Mouse (Mus musculus) limb, embryonic 12.5 days (tissue): ENCODE results near the gene Met. TPM values are rescaled to one million over a fixed set of nuclear protein-coding genes. Genes with fewer than 3 reads are reported as not detected.

Experiments
- ATAC-seq: fragments of 200-750 bp; cut with Nextera tagmentation; 2 replicates; pipeline ENCODE4 v1.8.0; 2017; ENCODE audit warnings: low read depth, moderate TSS enrichment; ENCODE audit not compliant: insufficient number of reproducible peaks, insufficient read depth, low FRiP score, low TSS enrichment
- H3K27ac ChIP-seq: fragments of 300-500 bp; sonication (generic); 2 replicates; pipeline ENCODE4 v1.5.1; 2016; ENCODE audit warnings: mild to moderate bottlenecking, moderate library complexity
- H3K27me3 ChIP-seq: fragments of 300-500 bp; sonication (generic); 2 replicates; pipeline ENCODE4 v1.6.1; 2016; ENCODE audit warnings: mild to moderate bottlenecking, moderate library complexity
- H3K36me3 ChIP-seq: fragments of 300-500 bp; sonication (generic); 2 replicates; pipeline ENCODE4 v1.6.1; 2016; ENCODE audit warnings: mild to moderate bottlenecking, moderate library complexity
- H3K4me1 ChIP-seq: fragments of 300-500 bp; sonication (generic); replicated peaks from 2 replicates; pipeline ENCODE4 v1.6.1; 2016
- H3K4me2 ChIP-seq: fragments of 300-500 bp; sonication (generic); 2 replicates; pipeline ENCODE4 v1.6.1; 2016; ENCODE audit warnings: mild to moderate bottlenecking, moderate library complexity
- H3K4me3 ChIP-seq: fragments of 300-500 bp; sonication (generic); replicated peaks from 2 replicates; pipeline ENCODE4 v1.5.1; 2016; ENCODE audit warnings: mild to moderate bottlenecking
- H3K9ac ChIP-seq: fragments of 300-500 bp; sonication (generic); replicated peaks from 2 replicates; pipeline ENCODE4 v1.6.1; 2016; ENCODE audit warnings: mild to moderate bottlenecking, moderate library complexity
- H3K9me3 ChIP-seq: fragments of 300-500 bp; sonication (generic); 2 replicates; pipeline ENCODE4 v1.6.1; 2016; ENCODE audit warnings: mild to moderate bottlenecking, moderate library complexity
- WGBS: fragments of 180-500 bp; shearing (Covaris S2); methylation state at CpG from one replicate; pipeline ENCODE4 v1.1.7; 2016; 5-methylcytosine and 5-hydroxymethylcytosine counted together
- polyA plus RNA-seq: library from polyadenylated mRNA; unstranded; fragments of >200 nt; fragmentation: Nextera tagmentation; extraction: Ambion mirVana; gene quantifications from 2 replicates; pipeline ENCODE4 v1.2.1, GENCODE M21; 2016

Gene Met
- 7.7 and 9.0 TPM in 2 replicates for polyA plus RNA-seq

DNA sequence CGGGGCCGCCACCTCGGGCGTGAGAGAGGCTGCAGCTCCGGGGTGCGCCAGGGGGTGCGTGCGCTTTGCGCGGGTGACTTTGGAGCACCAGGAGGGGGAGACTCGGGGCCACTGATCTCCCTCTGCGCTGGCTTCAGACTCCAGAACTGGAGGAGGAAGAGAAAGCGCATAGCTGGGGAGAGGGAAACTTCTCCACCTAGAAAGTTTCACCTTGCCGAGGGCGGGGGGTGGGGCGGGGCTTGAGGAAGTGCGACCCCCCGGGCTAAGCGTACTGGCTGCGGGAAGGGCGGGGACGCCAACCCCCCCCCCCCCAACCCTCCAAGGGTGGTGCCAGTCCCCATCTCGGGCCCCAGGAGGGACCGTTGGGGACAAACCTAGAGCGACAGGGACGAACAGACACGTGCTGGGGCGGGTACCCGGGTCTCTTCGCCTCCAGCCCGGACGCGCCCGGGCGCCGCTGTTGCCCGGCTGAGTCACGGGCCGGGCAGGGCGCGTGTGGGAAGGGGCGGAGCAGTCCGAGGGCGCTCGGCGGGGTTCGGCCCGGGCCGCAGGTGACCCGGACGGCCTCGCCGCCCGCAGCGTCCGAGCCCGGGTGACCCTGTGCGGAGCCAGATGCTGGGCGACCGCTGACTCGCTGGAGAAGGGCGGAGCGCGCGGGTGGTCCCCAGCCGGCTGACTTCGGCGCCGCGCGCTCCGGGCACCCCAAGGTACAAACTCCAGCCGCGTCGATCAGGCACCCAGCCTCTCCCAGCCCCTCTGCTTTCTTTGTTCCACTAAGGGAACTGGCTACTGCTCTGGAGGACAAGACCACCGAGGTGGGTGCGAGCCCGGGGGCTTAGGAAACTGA is at the start of gene Met:
TSS of gene Met (plus strand) at position 367 of the 847 bp plus-strand sequence.
- H3K4me2 ChIP-seq, result peak within 1 kb of the TSS; percentile 95
- peaks cover 4% of the 10 kb centered on the region for H3K4me1 ChIP-seq
- H3K27ac ChIP-seq, result no peak within 1 kb of the TSS
- WGBS, result under 1% methylated on average over 70 of the region's 78 CpGs
- H3K36me3 ChIP-seq, result no peaks in the 10 kb centered on the region
- ATAC-seq, result peak; percentile 53
- peaks cover 46% of the 10 kb centered on the region for H3K27me3 ChIP-seq
- peak within 1 kb of the TSS; percentile 71 for H3K4me3 ChIP-seq
- no peaks in the 10 kb centered on the region for H3K9me3 ChIP-seq
- peak within 1 kb of the TSS; percentile 66 for H3K9ac ChIP-seq

DNA sequence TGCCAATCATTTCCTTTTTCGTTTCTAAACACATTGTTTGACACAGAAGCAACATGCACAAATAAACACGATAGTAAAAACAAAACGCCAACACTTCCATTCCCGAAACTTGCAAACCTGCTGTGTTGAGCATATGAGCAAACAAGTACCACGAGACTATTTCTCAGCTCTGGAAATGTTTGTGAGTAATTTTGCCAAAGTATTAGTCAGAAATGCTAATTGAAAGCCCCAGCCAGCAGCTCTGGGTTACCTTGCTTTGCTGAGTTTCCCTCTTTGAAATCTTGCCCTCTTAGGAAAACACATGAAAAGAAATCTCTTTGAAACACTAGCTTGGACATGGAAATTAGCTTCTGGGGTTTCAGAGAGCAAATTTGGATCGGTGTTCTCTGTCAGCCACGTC is 45.4 kb upstream of the Met start:
- Histone ChIP-seq H3K4me3 (no peak overlapping the region), H3K4me1 (no peaks in the 10 kb centered on the region), H3K27me3 (no peaks in the 10 kb centered on the region), H3K9me3 (no peaks in the 10 kb centered on the region), H3K27ac (no peak overlapping the region), H3K9ac (no peak overlapping the region), H3K36me3 (no peaks in the 10 kb centered on the region), H3K4me2 (no peak overlapping the region)
- 73% methylated on average over 7 of the region's 7 CpGs for WGBS
- no peak for ATAC-seq

DNA sequence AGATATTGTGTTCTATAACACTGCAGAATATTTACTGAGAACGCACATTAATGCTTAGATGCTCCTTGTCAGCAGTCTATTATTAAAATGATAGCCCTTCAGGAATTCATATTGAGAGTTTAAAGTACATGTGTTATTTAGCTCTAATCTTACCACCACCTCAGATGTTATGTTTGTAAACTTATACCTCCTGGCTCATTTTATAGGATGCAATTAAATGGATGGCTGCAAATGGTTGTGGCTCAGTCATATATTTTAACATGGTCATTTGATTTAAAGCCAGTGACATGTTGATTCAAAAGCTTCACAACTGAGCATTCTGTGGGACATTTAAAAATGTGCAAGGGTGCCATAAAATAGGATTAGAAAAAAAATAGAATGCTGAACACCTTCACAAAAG is 41.2 kb upstream of the Met start:
- Histone ChIP-seq H3K9ac (no peak overlapping the region), H3K4me3 (no peak overlapping the region), H3K4me1 (no peaks in the 10 kb centered on the region), H3K27ac (no peak overlapping the region), H3K9me3 (no peaks in the 10 kb centered on the region), H3K36me3 (no peaks in the 10 kb centered on the region), H3K4me2 (no peak overlapping the region), H3K27me3 (no peaks in the 10 kb centered on the region)
- ATAC-seq, result no peak
- WGBS, result 70% methylated on average over 1 of the region's 1 CpGs

DNA sequence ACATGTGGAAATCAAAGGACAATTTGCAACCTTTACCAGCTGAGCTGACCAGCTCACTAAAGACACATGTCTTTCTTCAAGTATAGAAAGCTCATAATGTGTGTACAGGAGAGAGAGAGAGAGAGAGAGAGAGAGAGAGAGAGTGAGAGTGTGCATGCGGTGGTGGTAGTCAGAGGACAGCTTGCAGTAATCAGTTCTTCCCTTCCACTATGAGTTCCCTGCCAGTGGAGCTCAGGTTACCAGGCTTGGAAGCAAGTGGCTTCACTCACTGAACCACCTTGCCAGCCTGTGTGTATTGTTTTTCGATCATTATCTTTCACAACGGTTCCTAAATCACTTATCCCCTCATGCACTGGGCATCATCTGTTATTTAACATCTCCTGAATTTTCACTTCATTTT is 34.6 kb upstream of the Met start:
- WGBS, result 61% methylated on average over 3 of the region's 3 CpGs
- Histone ChIP-seq H3K4me3 (no peak overlapping the region), H3K9ac (no peak overlapping the region), H3K4me2 (no peak overlapping the region), H3K9me3 (no peaks in the 10 kb centered on the region), H3K4me1 (0 out of 2 replicates have a peak, but pooled peaks cover 5% of the 10 kb centered on the region), H3K36me3 (no peaks in the 10 kb centered on the region), H3K27ac (no peak overlapping the region), H3K27me3 (no peaks in the 10 kb centered on the region)
- no peak for ATAC-seq

DNA sequence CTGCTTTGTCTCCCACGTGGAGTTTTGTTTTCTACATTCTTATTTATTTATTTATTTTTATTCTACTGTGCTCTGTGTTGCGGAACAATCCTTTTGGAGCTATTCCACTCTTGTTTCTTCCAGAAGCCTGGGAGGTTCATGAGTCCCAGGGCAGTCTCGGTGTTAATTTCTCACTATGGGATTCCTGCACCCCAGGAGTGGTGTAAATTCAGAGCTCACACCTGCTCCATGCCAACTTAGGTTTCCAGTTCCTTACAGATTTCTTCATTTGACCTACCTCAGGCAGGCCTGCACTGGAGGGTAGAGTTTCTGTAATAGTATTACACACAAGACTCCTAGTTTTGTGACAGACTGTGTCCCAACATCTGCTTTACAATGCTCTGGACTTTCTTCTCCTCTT is 34.0 kb upstream of the Met start:
- H3K9ac ChIP-seq, result no peak overlapping the region
- H3K27ac ChIP-seq, result no peak overlapping the region
- H3K9me3 ChIP-seq, result no peaks in the 10 kb centered on the region
- 53% methylated on average over 3 of the region's 3 CpGs for WGBS
- peak; percentile 79 for ATAC-seq
- no peak overlapping the region for H3K4me2 ChIP-seq
- H3K4me3 ChIP-seq, result no peak overlapping the region
- no peaks in the 10 kb centered on the region for H3K27me3 ChIP-seq
- 0 out of 2 replicates have a peak, but pooled peaks cover 5% of the 10 kb centered on the region for H3K4me1 ChIP-seq
- no peaks in the 10 kb centered on the region for H3K36me3 ChIP-seq

DNA sequence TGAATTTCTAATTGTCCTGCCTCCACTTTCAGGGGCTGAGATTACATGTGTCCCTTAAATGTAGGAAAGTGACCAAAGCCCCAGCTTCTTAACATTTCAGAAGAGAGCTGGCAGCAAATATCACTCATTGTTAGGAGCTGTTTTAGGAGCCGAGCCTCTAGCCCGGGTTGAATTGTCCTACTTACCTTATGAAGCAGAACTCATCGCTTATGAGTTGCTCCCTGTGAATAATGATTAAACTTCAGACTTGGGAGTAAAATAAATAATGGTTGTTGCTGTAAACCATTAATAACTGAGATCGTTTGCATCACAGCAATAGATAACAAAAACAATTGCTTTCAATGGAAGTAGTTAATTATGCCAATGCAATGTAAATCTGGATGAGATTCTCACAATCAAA is 20.3 kb upstream of the Met start:
- WGBS, result 85% methylated on average over 4 of the region's 4 CpGs
- no peaks in the 10 kb centered on the region for H3K36me3 ChIP-seq
- H3K4me2 ChIP-seq, result no peak overlapping the region
- H3K4me1 ChIP-seq, result no peaks in the 10 kb centered on the region
- H3K27me3 ChIP-seq, result no peaks in the 10 kb centered on the region
- H3K9ac ChIP-seq, result no peak overlapping the region
- no peak overlapping the region for H3K4me3 ChIP-seq
- H3K27ac ChIP-seq, result no peak overlapping the region
- no peaks in the 10 kb centered on the region for H3K9me3 ChIP-seq
- ATAC-seq, result no peak

DNA sequence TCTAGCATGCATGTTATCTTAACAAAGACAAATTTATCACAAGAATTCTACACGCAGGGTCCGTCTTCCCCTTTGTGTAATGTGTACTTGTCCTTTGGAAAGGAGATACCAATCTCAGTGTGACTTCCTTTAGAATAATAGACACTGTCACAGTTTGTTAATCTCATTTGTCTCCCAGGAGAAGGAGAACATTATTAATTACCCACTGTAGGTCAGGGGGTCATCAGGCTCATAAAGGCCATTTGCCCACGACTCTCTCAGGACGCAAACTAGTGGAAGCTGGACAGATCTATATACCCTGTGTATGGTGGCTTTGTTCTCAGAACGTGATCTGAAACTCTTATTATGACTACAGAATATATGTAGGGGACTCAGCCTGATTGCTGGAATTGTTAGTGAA is 12.3 kb upstream of the Met start:
- WGBS, result 49% methylated on average over 5 of the region's 5 CpGs
- H3K9ac ChIP-seq, result no peak overlapping the region
- H3K27me3 ChIP-seq, result no peaks in the 10 kb centered on the region
- no peak overlapping the region for H3K27ac ChIP-seq
- no peaks in the 10 kb centered on the region for H3K36me3 ChIP-seq
- H3K9me3 ChIP-seq, result no peaks in the 10 kb centered on the region
- H3K4me1 ChIP-seq, result no peaks in the 10 kb centered on the region
- no peak overlapping the region for H3K4me2 ChIP-seq
- H3K4me3 ChIP-seq, result no peak overlapping the region
- ATAC-seq, result no peak

DNA sequence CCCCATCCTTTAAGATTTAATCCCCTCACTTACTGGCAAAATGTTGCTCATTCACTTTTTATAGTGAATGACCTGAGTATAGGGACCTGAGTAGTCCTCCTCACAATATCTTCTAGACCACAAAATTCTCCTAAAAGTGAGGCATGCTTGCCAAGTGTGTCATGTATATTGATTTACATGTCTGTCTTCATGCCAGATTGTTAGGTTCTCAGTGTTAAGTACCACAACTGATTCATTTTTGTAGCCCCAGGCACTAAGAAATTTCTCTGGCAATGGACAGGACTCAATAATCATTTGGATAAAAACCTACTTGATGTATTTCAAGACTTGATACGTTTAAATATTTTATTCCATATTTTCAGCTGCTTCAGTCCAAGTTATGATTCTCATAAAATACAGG is 8.5 kb upstream of the Met start:
- 92% methylated on average over 1 of the region's 1 CpGs for WGBS
- Histone ChIP-seq H3K9ac (no peak overlapping the region), H3K27ac (no peak overlapping the region), H3K36me3 (no peaks in the 10 kb centered on the region), H3K27me3 (0 out of 2 replicates have a peak, but pooled peaks cover 4% of the 10 kb centered on the region), H3K4me1 (no peaks in the 10 kb centered on the region), H3K4me3 (no peak overlapping the region), H3K4me2 (no peak overlapping the region), H3K9me3 (no peaks in the 10 kb centered on the region)
- no peak for ATAC-seq

DNA sequence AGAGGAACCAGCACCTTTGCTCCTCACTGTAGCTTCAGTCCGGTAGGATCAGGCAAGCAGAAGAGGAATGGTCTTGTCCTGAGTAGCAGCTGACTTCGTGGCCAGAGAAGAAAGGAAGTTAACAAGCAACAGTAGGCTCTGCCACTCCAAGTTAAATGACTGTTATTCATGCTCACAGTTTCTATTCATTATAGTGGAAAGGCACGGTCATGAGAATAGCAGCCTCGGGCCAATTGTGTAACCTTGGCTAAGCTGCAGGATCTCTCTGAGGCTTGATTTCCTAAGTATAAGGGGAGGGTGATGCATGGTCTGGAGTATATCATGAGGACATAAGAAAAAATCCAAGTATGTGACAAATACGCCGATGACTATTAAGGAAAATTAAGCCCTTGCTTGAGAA is 4.0 kb upstream of the Met start:
- no peak overlapping the region for H3K4me2 ChIP-seq
- no peak overlapping the region for H3K4me3 ChIP-seq
- H3K4me1 ChIP-seq, result no peaks in the 10 kb centered on the region; the same call in 1 of the 2 replicates
- no peak for ATAC-seq
- H3K36me3 ChIP-seq, result no peaks in the 10 kb centered on the region
- H3K27ac ChIP-seq, result no peak overlapping the region
- no peak overlapping the region for H3K9ac ChIP-seq
- no peaks in the 10 kb centered on the region for H3K9me3 ChIP-seq
- peaks cover 28% of the 10 kb centered on the region for H3K27me3 ChIP-seq
- 69% methylated on average over 6 of the region's 6 CpGs for WGBS

DNA sequence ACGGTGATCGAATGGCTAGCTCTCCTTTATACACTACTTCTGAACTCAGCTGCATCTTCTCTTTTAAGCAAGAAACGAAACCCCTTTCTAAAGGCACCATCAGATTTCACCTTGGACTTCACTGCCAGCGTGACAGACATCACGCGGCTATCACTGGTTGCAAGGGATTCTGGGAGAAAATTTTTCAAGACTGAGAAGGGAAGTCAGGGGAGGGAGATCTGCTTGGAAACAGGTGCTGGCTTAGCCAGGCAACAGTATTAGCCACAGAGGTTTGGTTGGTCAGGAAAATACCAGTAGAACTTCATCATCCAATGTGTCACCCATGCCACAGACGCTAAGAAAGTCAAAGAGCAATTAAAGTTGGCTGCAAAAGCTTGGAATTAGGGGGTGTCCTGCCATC is 2.2 kb upstream of the Met start:
- H3K4me2 ChIP-seq, result no peak overlapping the region
- 70% methylated on average over 7 of the region's 7 CpGs for WGBS
- no peaks in the 10 kb centered on the region; the same call in 1 of the 2 replicates for H3K4me1 ChIP-seq
- no peaks in the 10 kb centered on the region for H3K36me3 ChIP-seq
- H3K9ac ChIP-seq, result no peak overlapping the region
- no peaks in the 10 kb centered on the region for H3K9me3 ChIP-seq
- H3K27me3 ChIP-seq, result peaks cover 44% of the 10 kb centered on the region
- no peak for ATAC-seq
- H3K4me3 ChIP-seq, result no peak overlapping the region
- H3K27ac ChIP-seq, result no peak overlapping the region

DNA sequence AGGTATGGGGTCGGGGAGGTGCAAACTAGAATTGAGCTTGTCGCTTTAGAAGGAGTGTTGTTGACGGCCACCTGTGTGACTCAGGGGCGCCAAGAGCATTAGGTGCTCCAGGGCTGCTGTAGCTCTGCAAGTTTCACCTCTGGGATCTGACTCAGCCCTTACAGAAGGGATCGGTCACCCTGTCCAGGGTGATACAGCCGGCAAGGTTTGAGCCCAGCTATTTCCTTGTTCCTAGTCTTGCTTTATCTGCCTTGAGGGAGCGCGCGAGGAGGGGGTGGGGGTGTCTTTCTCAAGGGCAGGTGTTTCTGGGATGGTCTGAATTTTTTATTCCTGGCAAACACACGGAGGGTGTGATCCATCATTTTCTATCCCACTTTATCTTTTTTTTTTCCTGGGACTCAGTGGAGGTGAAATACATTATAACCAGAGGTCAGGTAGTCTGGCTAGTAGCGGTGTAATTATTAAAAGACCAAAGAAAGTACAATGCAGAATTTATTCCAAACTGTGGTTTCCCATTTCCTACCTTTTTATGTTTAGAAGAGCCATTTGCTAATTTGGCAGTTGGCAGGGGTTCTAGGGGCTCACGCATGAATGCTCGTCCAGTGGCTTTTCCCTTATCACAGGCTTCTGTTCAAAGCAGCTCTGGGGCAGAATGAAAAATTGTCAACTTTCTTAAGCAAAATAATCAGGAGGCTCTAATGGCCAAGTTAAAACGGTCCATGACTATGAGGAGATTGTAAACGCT is 853 bp downstream of the Met start:
- 8% methylated on average over 15 of the region's 15 CpGs for WGBS
- H3K4me1 ChIP-seq, result peaks cover 4% of the 10 kb centered on the region
- ATAC-seq, result 0 out of 2 replicates have a peak, but pooled peaks have one; percentile 39
- peak overlapping the region; percentile 95 for H3K4me2 ChIP-seq
- no peaks in the 10 kb centered on the region for H3K9me3 ChIP-seq
- no peak overlapping the region for H3K27ac ChIP-seq
- peak overlapping the region; percentile 66 for H3K9ac ChIP-seq
- H3K36me3 ChIP-seq, result no peaks in the 10 kb centered on the region
- H3K4me3 ChIP-seq, result peak overlapping the region; percentile 71
- H3K27me3 ChIP-seq, result peaks cover 45% of the 10 kb centered on the region
